Mouse (Mus musculus): ENCODE results near the gene Chn1. TPM values are rescaled to one million over a fixed set of nuclear protein-coding genes. Genes with fewer than 3 reads are reported as not detected.

Chn1 gene
- polyA plus RNA-seq, 1 experiment, result 219 TPM

- no peak for TF ChIP-seq POLR2A (IDR thresholded peaks at IDR 0.05; ENCODE audit: borderline replicate concordance, extremely low read depth, insufficient read depth, insufficient read length, poor library complexity, severe bottlenecking)
- TF ChIP-seq CTCF (IDR thresholded peaks at IDR 0.05; ENCODE audit: borderline replicate concordance, extremely low read depth, insufficient read depth, insufficient read length), result no peak
- DNase-seq (ENCODE audit: low read depth), result no peak
Measured at GRCm38 (mm10) chr2:73618486-73619052, 156.6 kb downstream of the Chn1 start.

- no peak for DNase-seq (ENCODE audit: low read depth)
Measured at GRCm38 (mm10) chr2:73616434-73617057, 158.6 kb downstream of the Chn1 start.

GRCm38 (mm10) chr2:73615456-73615855 is 159.7 kb downstream of the Chn1 start:
- TF ChIP-seq CTCF (IDR thresholded peaks at IDR 0.05; ENCODE audit: borderline replicate concordance, extremely low read depth, insufficient read depth, insufficient read length) (no peak), POLR2A (IDR thresholded peaks at IDR 0.05; ENCODE audit: borderline replicate concordance, extremely low read depth, insufficient read depth, insufficient read length, poor library complexity, severe bottlenecking) (no peak)
- DNase-seq (ENCODE audit: low read depth), result no peak

More at GRCm38 (mm10) chr2:73616434-73617057, 158.6 kb downstream of the Chn1 start:
- no peak for TF ChIP-seq POLR2A (IDR thresholded peaks at IDR 0.05; ENCODE audit: borderline replicate concordance, extremely low read depth, insufficient read depth, insufficient read length, poor library complexity, severe bottlenecking)
- TF ChIP-seq CTCF (IDR thresholded peaks at IDR 0.05; ENCODE audit: borderline replicate concordance, extremely low read depth, insufficient read depth, insufficient read length), result no peak

GRCm38 (mm10) chr2:73614303-73614702 is 160.8 kb downstream of the Chn1 start:
- no peak for DNase-seq (ENCODE audit: low read depth)
- TF ChIP-seq CTCF (IDR thresholded peaks at IDR 0.05; ENCODE audit: borderline replicate concordance, extremely low read depth, insufficient read depth, insufficient read length) (no peak), POLR2A (IDR thresholded peaks at IDR 0.05; ENCODE audit: borderline replicate concordance, extremely low read depth, insufficient read depth, insufficient read length, poor library complexity, severe bottlenecking) (no peak)

GRCm38 (mm10) chr2:73612941-73613340 is 162.2 kb downstream of the Chn1 start:
- DNase-seq (ENCODE audit: low read depth), result no peak

GRCm38 (mm10) chr2:73612367-73612914 is 162.7 kb downstream of the Chn1 start:
- no peak for TF ChIP-seq POLR2A (IDR thresholded peaks at IDR 0.05; ENCODE audit: borderline replicate concordance, extremely low read depth, insufficient read depth, insufficient read length, poor library complexity, severe bottlenecking)
- no peak for TF ChIP-seq CTCF (IDR thresholded peaks at IDR 0.05; ENCODE audit: borderline replicate concordance, extremely low read depth, insufficient read depth, insufficient read length)
- DNase-seq (ENCODE audit: low read depth), result no peak

More at GRCm38 (mm10) chr2:73612941-73613340, 162.2 kb downstream of the Chn1 start:
- TF ChIP-seq CTCF (IDR thresholded peaks at IDR 0.05; ENCODE audit: borderline replicate concordance, extremely low read depth, insufficient read depth, insufficient read length) (no peak), POLR2A (IDR thresholded peaks at IDR 0.05; ENCODE audit: borderline replicate concordance, extremely low read depth, insufficient read depth, insufficient read length, poor library complexity, severe bottlenecking) (no peak)

- no peak for TF ChIP-seq CTCF (IDR thresholded peaks at IDR 0.05; ENCODE audit: borderline replicate concordance, extremely low read depth, insufficient read depth, insufficient read length)
- TF ChIP-seq POLR2A (IDR thresholded peaks at IDR 0.05; ENCODE audit: borderline replicate concordance, extremely low read depth, insufficient read depth, insufficient read length, poor library complexity, severe bottlenecking), result no peak
- no peak for DNase-seq (ENCODE audit: low read depth)
Measured at GRCm38 (mm10) chr2:73611798-73612197, 163.3 kb downstream of the Chn1 start.

- TF ChIP-seq POLR2A (IDR thresholded peaks at IDR 0.05; ENCODE audit: borderline replicate concordance, extremely low read depth, insufficient read depth, insufficient read length, poor library complexity, severe bottlenecking) (no peak), CTCF (IDR thresholded peaks at IDR 0.05; ENCODE audit: borderline replicate concordance, extremely low read depth, insufficient read depth, insufficient read length) (no peak)
- DNase-seq (ENCODE audit: low read depth), result no peak
Measured at GRCm38 (mm10) chr2:73609724-73610210, 165.4 kb downstream of the Chn1 start.

- TF ChIP-seq CTCF (IDR thresholded peaks at IDR 0.05; ENCODE audit: borderline replicate concordance, extremely low read depth, insufficient read depth, insufficient read length), result no peak
- no peak for TF ChIP-seq POLR2A (IDR thresholded peaks at IDR 0.05; ENCODE audit: borderline replicate concordance, extremely low read depth, insufficient read depth, insufficient read length, poor library complexity, severe bottlenecking)
- no peak for DNase-seq (ENCODE audit: low read depth)
Measured at GRCm38 (mm10) chr2:73609067-73609723, 166.0 kb downstream of the Chn1 start.

GRCm38 (mm10) chr2:73608391-73608790 is 166.8 kb downstream of the Chn1 start:
- TF ChIP-seq POLR2A (IDR thresholded peaks at IDR 0.05; ENCODE audit: borderline replicate concordance, extremely low read depth, insufficient read depth, insufficient read length, poor library complexity, severe bottlenecking) (no peak), CTCF (IDR thresholded peaks at IDR 0.05; ENCODE audit: borderline replicate concordance, extremely low read depth, insufficient read depth, insufficient read length) (no peak)
- DNase-seq (ENCODE audit: low read depth), result no peak

- DNase-seq (ENCODE audit: low read depth), result no peak
- no peak for TF ChIP-seq CTCF (IDR thresholded peaks at IDR 0.05; ENCODE audit: borderline replicate concordance, extremely low read depth, insufficient read depth, insufficient read length)
- no peak for TF ChIP-seq POLR2A (IDR thresholded peaks at IDR 0.05; ENCODE audit: borderline replicate concordance, extremely low read depth, insufficient read depth, insufficient read length, poor library complexity, severe bottlenecking)
Measured at GRCm38 (mm10) chr2:73607609-73608008, 167.5 kb downstream of the Chn1 start.
